Mouse (Mus musculus) stomach, embryonic 16.5 days (tissue): ENCODE measurements around the gene B3gnt2. TPM values are rescaled to one million over a fixed set of nuclear protein-coding genes. Genes with fewer than 3 reads are reported as not detected.
A peak's percentile ranks its signal among the peaks of the same experiment; 100 is the strongest.

ENCODE experiments used
- ATAC-seq: fragments of 200-750 bp; cut with Nextera tagmentation; 2 replicates; pipeline ENCODE4 v1.8.0; 2017; ENCODE audit warnings: moderate number of reproducible peaks, moderate TSS enrichment; ENCODE audit not compliant: insufficient read depth, low FRiP score
- H3K27ac ChIP-seq: fragments of 300-500 bp; sonication (generic); 2 replicates; pipeline ENCODE4 v1.5.1; 2014; ENCODE audit warnings: low read length
- H3K27me3 ChIP-seq: fragments of 300-500 bp; sonication (generic); 2 replicates; pipeline ENCODE4 v1.6.1; 2014; ENCODE audit warnings: low read length, control low read depth, mixed read lengths; ENCODE audit not compliant: control insufficient read depth, insufficient read depth
- H3K36me3 ChIP-seq: fragments of 300-500 bp; sonication (generic); 2 replicates; pipeline ENCODE4 v1.6.1; 2014; ENCODE audit warnings: low read length; ENCODE audit not compliant: control insufficient read depth, insufficient read depth
- H3K4me1 ChIP-seq: fragments of 300-500 bp; sonication (generic); 2 replicates; pipeline ENCODE4 v1.6.1; 2014; ENCODE audit warnings: low read length, control low read depth, mixed read lengths; ENCODE audit not compliant: control insufficient read depth, insufficient read depth
- H3K4me2 ChIP-seq: fragments of 300-500 bp; sonication (generic); 2 replicates; pipeline ENCODE4 v1.6.1; 2014; ENCODE audit warnings: low read depth, low read length, mixed read lengths
- H3K4me3 ChIP-seq: fragments of 300-500 bp; sonication (generic); replicated peaks from 2 replicates; pipeline ENCODE4 v1.5.1; 2014; ENCODE audit warnings: mild to moderate bottlenecking, low read length
- H3K9ac ChIP-seq: fragments of 300-500 bp; sonication (generic); 2 replicates; pipeline ENCODE4 v1.6.1; 2014; ENCODE audit warnings: low read length
- H3K9me3 ChIP-seq: fragments of 300-500 bp; sonication (generic); replicated peaks from 2 replicates; pipeline ENCODE4 v1.6.1; 2016; ENCODE audit warnings: low read length, control low read depth; ENCODE audit not compliant: control insufficient read depth
- WGBS: fragments of 180-500 bp; shearing (Covaris S2); extraction: QIAGEN DNeasy Blood & Tissue Kit; methylation state at CpG from one replicate; pipeline ENCODE4 v1.1.7; 2014; 5-methylcytosine and 5-hydroxymethylcytosine counted together
- polyA plus RNA-seq: library from polyadenylated mRNA; unstranded; fragments of >200 nt; fragmentation: Nextera tagmentation; extraction: Ambion mirVana; gene quantifications from 2 replicates; pipeline ENCODE4 v1.2.1, GENCODE M21; 2015

B3gnt2 gene
- polyA plus RNA-seq, 1 experiment from 2014 or later: 12.7 TPM

GRCm38 (mm10) chr11:22798916-22799315 is 61.8 kb downstream of the B3gnt2 start:
- Histone ChIP-seq H3K9me3 (no peaks in the 10 kb centered on the region), H3K4me1 (peaks cover 5% of the 10 kb centered on the region; the same call in 1 of the 2 replicates), H3K27me3 (no peaks in the 10 kb centered on the region), H3K4me3 (no peak overlapping the region), H3K27ac (no peak overlapping the region), H3K9ac (no peak overlapping the region), H3K36me3 (no peaks in the 10 kb centered on the region), H3K4me2 (no peak overlapping the region)
- 71% methylated on average over 5 of the region's 5 CpGs for WGBS
- no peak for ATAC-seq

GRCm38 (mm10) chr11:22794734-22795133 is 66.0 kb downstream of the B3gnt2 start:
- Histone ChIP-seq H3K27ac (no peak overlapping the region), H3K27me3 (no peaks in the 10 kb centered on the region), H3K9me3 (no peaks in the 10 kb centered on the region), H3K4me3 (no peak overlapping the region), H3K4me1 (peaks cover 1% of the 10 kb centered on the region; the same call in 1 of the 2 replicates), H3K9ac (no peak overlapping the region), H3K4me2 (no peak overlapping the region), H3K36me3 (no peaks in the 10 kb centered on the region)
- no peak for ATAC-seq
- WGBS: 96% methylated on average over 1 of the region's 1 CpGs

GRCm38 (mm10) chr11:22793881-22794203 is 66.9 kb downstream of the B3gnt2 start:
- H3K27ac ChIP-seq: no peak overlapping the region
- H3K9ac ChIP-seq: no peak overlapping the region
- no peak overlapping the region for H3K4me3 ChIP-seq
- WGBS: 97% methylated on average over 1 of the region's 1 CpGs
- H3K4me2 ChIP-seq: no peak overlapping the region
- no peak for ATAC-seq
- no peaks in the 10 kb centered on the region for H3K27me3 ChIP-seq
- H3K9me3 ChIP-seq: no peaks in the 10 kb centered on the region
- no peaks in the 10 kb centered on the region for H3K4me1 ChIP-seq
- H3K36me3 ChIP-seq: no peaks in the 10 kb centered on the region

- no peak for ATAC-seq
- Histone ChIP-seq H3K4me1 (no peaks in the 10 kb centered on the region), H3K4me2 (no peak overlapping the region), H3K27me3 (no peaks in the 10 kb centered on the region), H3K4me3 (no peak overlapping the region), H3K9ac (no peak overlapping the region), H3K36me3 (no peaks in the 10 kb centered on the region), H3K9me3 (no peaks in the 10 kb centered on the region), H3K27ac (no peak overlapping the region)
- 86% methylated on average over 3 of the region's 3 CpGs for WGBS
Measured at GRCm38 (mm10) chr11:22793176-22793880, 67.4 kb downstream of the B3gnt2 start.

- H3K4me2 ChIP-seq: no peak overlapping the region
- H3K4me3 ChIP-seq: no peak overlapping the region
- H3K4me1 ChIP-seq: no peaks in the 10 kb centered on the region
- H3K27me3 ChIP-seq: no peaks in the 10 kb centered on the region
- H3K9me3 ChIP-seq: no peaks in the 10 kb centered on the region
- no peak for ATAC-seq
- H3K36me3 ChIP-seq: no peaks in the 10 kb centered on the region
- WGBS: 93% methylated on average over 1 of the region's 1 CpGs
- H3K9ac ChIP-seq: no peak overlapping the region
- no peak overlapping the region for H3K27ac ChIP-seq
Measured at GRCm38 (mm10) chr11:22792149-22792548, 68.6 kb downstream of the B3gnt2 start.

GRCm38 (mm10) chr11:22791726-22792125 is 69.0 kb downstream of the B3gnt2 start:
- Histone ChIP-seq H3K27ac (no peak overlapping the region), H3K4me1 (no peaks in the 10 kb centered on the region), H3K36me3 (no peaks in the 10 kb centered on the region), H3K9ac (no peak overlapping the region), H3K4me3 (no peak overlapping the region), H3K9me3 (no peaks in the 10 kb centered on the region), H3K27me3 (no peaks in the 10 kb centered on the region), H3K4me2 (no peak overlapping the region)
- WGBS: 89% methylated on average over 5 of the region's 5 CpGs
- ATAC-seq: no peak

- no peaks in the 10 kb centered on the region for H3K9me3 ChIP-seq
- H3K9ac ChIP-seq: no peak overlapping the region
- no peaks in the 10 kb centered on the region for H3K27me3 ChIP-seq
- WGBS: 85% methylated on average over 2 of the region's 2 CpGs
- H3K4me3 ChIP-seq: no peak overlapping the region
- ATAC-seq: no peak
- no peak overlapping the region for H3K27ac ChIP-seq
- H3K4me1 ChIP-seq: peaks cover 3% of the 10 kb centered on the region; the same call in 1 of the 2 replicates
- H3K4me2 ChIP-seq: no peak overlapping the region
- H3K36me3 ChIP-seq: no peaks in the 10 kb centered on the region
Measured at GRCm38 (mm10) chr11:22787833-22788232, 72.9 kb downstream of the B3gnt2 start.

GRCm38 (mm10) chr11:22784477-22784876 is 76.3 kb downstream of the B3gnt2 start:
- no peak overlapping the region for H3K9ac ChIP-seq
- 86% methylated on average over 3 of the region's 3 CpGs for WGBS
- no peaks in the 10 kb centered on the region for H3K27me3 ChIP-seq
- no peak overlapping the region for H3K4me2 ChIP-seq
- no peaks in the 10 kb centered on the region for H3K9me3 ChIP-seq
- peaks cover 6% of the 10 kb centered on the region; the same call in 1 of the 2 replicates for H3K4me1 ChIP-seq
- H3K36me3 ChIP-seq: no peaks in the 10 kb centered on the region
- H3K4me3 ChIP-seq: no peak overlapping the region
- no peak overlapping the region for H3K27ac ChIP-seq
- ATAC-seq: no peak

- Histone ChIP-seq H3K4me1 (peaks cover 6% of the 10 kb centered on the region; the same call in 1 of the 2 replicates), H3K27me3 (no peaks in the 10 kb centered on the region), H3K27ac (peak overlapping the region; percentile 20; the same call in 1 of the 2 replicates), H3K9me3 (no peaks in the 10 kb centered on the region), H3K4me3 (no peak overlapping the region), H3K36me3 (no peaks in the 10 kb centered on the region), H3K4me2 (peak overlapping the region; percentile 33), H3K9ac (peak overlapping the region; percentile 14; the same call in 1 of the 2 replicates)
- ATAC-seq: peak; percentile 62
- WGBS: 45% methylated on average over 13 of the region's 13 CpGs
Measured at GRCm38 (mm10) chr11:22782705-22783124, 78.0 kb downstream of the B3gnt2 start.
